Mouse (Mus musculus) limb, embryonic 14.5 days (tissue): ENCODE results near the gene Apmap. TPM values are rescaled to one million over a fixed set of nuclear protein-coding genes. Genes with fewer than 3 reads are reported as not detected.
A peak's percentile ranks its signal among the peaks of the same experiment; 100 is the strongest.
"Not testable (repeated sequence)": the region's sequence is repeated elsewhere in the genome, so short reads cannot be mapped to it uniquely, and the experiment has no call there.

Experiments
- ATAC-seq: fragments of 200-750 bp; cut with Nextera tagmentation; 2 replicates; pipeline ENCODE4 v1.8.0; 2017; ENCODE audit warnings: low read depth, moderate number of reproducible peaks, moderate TSS enrichment; ENCODE audit not compliant: low FRiP score
- DNase-seq: peaks from one replicate; pipeline ENCODE4 v3.0.0-alpha.2; 2015; ENCODE audit warnings: low spot score
- H3K27ac ChIP-seq: fragments of 300-500 bp; sonication (generic); replicated peaks from 2 replicates; pipeline ENCODE4 v1.5.1; 2014; ENCODE audit warnings: low read depth, mild to moderate bottlenecking, low read length, moderate library complexity, mixed read lengths
- H3K27me3 ChIP-seq: fragments of 300-500 bp; sonication (generic); 2 replicates; pipeline ENCODE4 v1.6.1; 2014; ENCODE audit warnings: low read length, mixed read lengths; ENCODE audit not compliant: control insufficient read depth, insufficient read depth
- H3K36me3 ChIP-seq: fragments of 300-500 bp; sonication (generic); 2 replicates; pipeline ENCODE4 v1.6.1; 2014; ENCODE audit warnings: mild to moderate bottlenecking, low read length, moderate library complexity, mixed read lengths; ENCODE audit not compliant: control insufficient read depth, insufficient read depth
- H3K4me1 ChIP-seq: fragments of 300-500 bp; sonication (generic); 2 replicates; pipeline ENCODE4 v1.6.1; 2014; ENCODE audit warnings: antibody characterized with exemption, low read length, mixed read lengths; ENCODE audit not compliant: control insufficient read depth, insufficient read depth
- H3K4me2 ChIP-seq: fragments of 300-500 bp; sonication (generic); replicated peaks from 2 replicates; pipeline ENCODE4 v1.6.1; 2014; ENCODE audit warnings: low read depth, mild to moderate bottlenecking, low read length, moderate library complexity; ENCODE audit not compliant: severe bottlenecking
- H3K4me3 ChIP-seq: fragments of 300-500 bp; sonication (generic); replicated peaks from 2 replicates; pipeline ENCODE4 v1.5.1; 2014; ENCODE audit warnings: low read length
- H3K9ac ChIP-seq: fragments of 300-500 bp; sonication (generic); 2 replicates; pipeline ENCODE4 v1.6.1; 2014; ENCODE audit warnings: mild to moderate bottlenecking, low read depth, low read length, moderate library complexity; ENCODE audit not compliant: severe bottlenecking
- H3K9me3 ChIP-seq: fragments of 300-500 bp; sonication (generic); 2 replicates; pipeline ENCODE4 v1.6.1; 2016; ENCODE audit warnings: low read length; ENCODE audit not compliant: control insufficient read depth
- POLR2A ChIP-seq: fragments of 200-500 bp; IDR thresholded peaks from 2 replicates; pipeline ENCODE4 v1.8.0; 2012; ENCODE audit warnings: inconsistent platforms, mild to moderate bottlenecking, moderate library complexity, borderline replicate concordance; ENCODE audit not compliant: insufficient read depth, insufficient read length; ENCODE audit errors: extremely low read depth
- WGBS: fragments of 180-500 bp; shearing (Covaris S2); extraction: QIAGEN DNeasy Blood & Tissue Kit; methylation state at CpG from one replicate; pipeline ENCODE4 v1.1.7; 2014; 5-methylcytosine and 5-hydroxymethylcytosine counted together
- polyA plus RNA-seq, 2 experiments: library from polyadenylated mRNA; depleted of rRNA in 1 of 2; stranded (reverse) in 1 of 2; unstranded in 1 of 2; fragments of >200 nt; fragmentation: Nextera tagmentation in 1 of 2; extraction: Ambion mirVana in 1 of 2; gene quantifications; 2 replicates each; pipeline versions ENCODE4 v1.2.1 to v1.2.3; 2012 to 2014

Gene Apmap
- polyA plus RNA-seq, 2 experiments: 30.9 to 39.5 TPM

- ATAC-seq: no peak
- no peak overlapping the region for H3K27ac ChIP-seq
- peak; percentile 5 for DNase-seq
- 58% methylated on average over 3 of the region's 3 CpGs for WGBS
- H3K4me1 ChIP-seq: no peaks in the 10 kb centered on the region
- no peaks in the 10 kb centered on the region for H3K36me3 ChIP-seq
- H3K27me3 ChIP-seq: no peaks in the 10 kb centered on the region
- H3K9ac ChIP-seq: no peak overlapping the region
- no peak overlapping the region for H3K4me3 ChIP-seq
- no peak overlapping the region for H3K4me2 ChIP-seq
- H3K9me3 ChIP-seq: no peaks in the 10 kb centered on the region
- no peak for TF ChIP-seq POLR2A
These were observed 49.8 kb downstream of the Apmap start for GRCm38 (mm10) chr2:150558568-150558967.

- not testable (repeated sequence) for H3K4me3 ChIP-seq, DNase-seq, H3K27me3 ChIP-seq, H3K36me3 ChIP-seq, ATAC-seq, H3K4me1 ChIP-seq, H3K4me2 ChIP-seq, H3K27ac ChIP-seq, H3K9me3 ChIP-seq, H3K9ac ChIP-seq
- WGBS: 75% methylated on average over 10 of the region's 10 CpGs
These were observed 58.8 kb downstream of the Apmap start for GRCm38 (mm10) chr2:150549576-150549975.

Other genes with a start within 250 kb of the Apmap start
- 2.7 and 2.8 TPM in 2 replicates for gene 3300002I08Rik, start 245.8 kb downstream of the Apmap start, polyA plus RNA-seq (2012; rRNA removed)
- gene 3300002I08Rik, start 245.8 kb downstream of the Apmap start, polyA plus RNA-seq (2014; fragmentation: Nextera tagmentation; extraction: Ambion mirVana): 9.0 TPM in 2 replicates
- 1.2 and 1.5 TPM in 2 replicates for gene Zfp442, start 157.1 kb downstream of the Apmap start, polyA plus RNA-seq (2012; rRNA removed)
- gene Zfp442, start 157.1 kb downstream of the Apmap start, polyA plus RNA-seq (2014; fragmentation: Nextera tagmentation; extraction: Ambion mirVana): 6.7 and 7.6 TPM in 2 replicates
- 0.05 and 0.06 TPM in 2 replicates for gene Zfp345, start 123.5 kb downstream of the Apmap start, polyA plus RNA-seq (2012; rRNA removed)
- not detected in 2 replicates for gene Zfp345, start 123.5 kb downstream of the Apmap start, polyA plus RNA-seq (2014; fragmentation: Nextera tagmentation; extraction: Ambion mirVana)
- gene Cst7, start 38.2 kb downstream of the Apmap start, polyA plus RNA-seq (2012; rRNA removed): 1.6 and 1.9 TPM in 2 replicates
- 2.4 and 3.8 TPM in 2 replicates for gene Cst7, start 38.2 kb downstream of the Apmap start, polyA plus RNA-seq (2014; fragmentation: Nextera tagmentation; extraction: Ambion mirVana)
- 5.5 and 7.4 TPM in 2 replicates for gene Acss1, start 59.9 kb upstream of the Apmap start, polyA plus RNA-seq (2012; rRNA removed)
- gene Acss1, start 59.9 kb upstream of the Apmap start, polyA plus RNA-seq (2014; fragmentation: Nextera tagmentation; extraction: Ambion mirVana): 4.0 and 5.6 TPM in 2 replicates
- 0.01 and 0.03 TPM in 2 replicates for gene Vsx1, start 80.8 kb upstream of the Apmap start, polyA plus RNA-seq (2012; rRNA removed)
- gene Vsx1, start 80.8 kb upstream of the Apmap start, polyA plus RNA-seq (2014; fragmentation: Nextera tagmentation; extraction: Ambion mirVana): not detected in 2 replicates
- gene Entpd6, start 140.5 kb upstream of the Apmap start, polyA plus RNA-seq (2012; rRNA removed): 31.3 and 34.1 TPM in 2 replicates
- 22.6 and 23.0 TPM in 2 replicates for gene Entpd6, start 140.5 kb upstream of the Apmap start, polyA plus RNA-seq (2014; fragmentation: Nextera tagmentation; extraction: Ambion mirVana)
- gene Pygb, start 178.2 kb upstream of the Apmap start, polyA plus RNA-seq (2012; rRNA removed): 61.3 and 62.3 TPM in 2 replicates
- 65.2 and 78.5 TPM in 2 replicates for gene Pygb, start 178.2 kb upstream of the Apmap start, polyA plus RNA-seq (2014; fragmentation: Nextera tagmentation; extraction: Ambion mirVana)